Mouse (Mus musculus): ENCODE data around the gene Vav2. TPM values are rescaled to one million over a fixed set of nuclear protein-coding genes. Genes with fewer than 3 reads are reported as not detected.

Vav2 gene
- total RNA-seq, 2 experiments from 2014 or later = 7.8 to 9.2 TPM

DNA sequence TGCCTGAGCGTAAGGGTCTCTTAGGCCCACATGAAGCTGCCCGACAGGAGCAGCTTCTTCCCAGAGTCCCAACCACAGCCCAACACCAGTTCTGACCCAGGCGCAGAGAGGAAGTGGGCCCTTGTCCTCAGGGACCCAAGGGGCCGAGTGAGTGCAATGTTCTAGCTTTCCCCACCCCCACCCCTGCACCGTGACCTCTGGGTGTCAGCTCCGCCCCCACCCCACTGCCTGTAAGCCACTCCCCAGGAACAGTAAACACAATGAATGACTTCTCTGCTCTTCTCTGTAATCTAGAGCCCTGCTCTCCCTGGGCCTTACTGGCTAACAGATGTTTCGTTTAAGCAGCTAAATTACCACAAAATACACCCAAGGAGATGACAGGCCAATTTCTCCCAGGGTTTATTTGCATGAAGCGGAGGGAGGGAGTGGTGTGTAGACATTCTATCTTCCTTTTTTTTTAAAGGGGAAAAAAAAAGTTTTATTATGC, 15.1 kb downstream of the Vav2 start:
- DNase-seq (ENCODE audit: low spot score in 2 of 2) = no peak

- DNase-seq (ENCODE audit: low spot score in 2 of 2) = no peak
Measured at GRCm38 (mm10) chr2:27410518-27411140, 16.2 kb downstream of the Vav2 start.

DNA sequence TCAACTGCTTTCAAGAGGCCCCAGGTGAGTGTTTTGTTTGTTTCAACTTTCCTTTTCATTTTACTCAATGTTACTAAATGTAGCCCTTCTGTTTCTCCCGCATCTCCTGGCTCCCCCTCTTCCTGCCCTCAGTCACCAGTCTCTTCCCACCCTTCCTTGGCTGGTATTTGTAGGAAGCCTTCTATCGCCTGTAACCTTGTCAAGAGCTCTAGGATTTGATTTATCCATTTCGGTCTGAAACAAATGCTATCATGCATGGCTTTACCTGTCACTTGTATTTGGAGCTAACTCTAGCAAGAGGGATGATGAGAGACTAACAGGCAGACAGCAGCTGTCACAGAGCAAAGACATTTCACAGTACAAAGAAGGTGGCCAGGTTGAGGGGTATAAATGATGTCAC, 18.6 kb downstream of the Vav2 start:
- no peak for DNase-seq (ENCODE audit: low spot score in 2 of 2)

GRCm38 (mm10) chr2:27406928-27407327, 19.9 kb downstream of the Vav2 start:
- DNase-seq (ENCODE audit: low spot score in 2 of 2) = no peak

GRCm38 (mm10) chr2:27405094-27405884, 21.5 kb downstream of the Vav2 start:
- no peak for DNase-seq (ENCODE audit: low spot score in 2 of 2)

DNA sequence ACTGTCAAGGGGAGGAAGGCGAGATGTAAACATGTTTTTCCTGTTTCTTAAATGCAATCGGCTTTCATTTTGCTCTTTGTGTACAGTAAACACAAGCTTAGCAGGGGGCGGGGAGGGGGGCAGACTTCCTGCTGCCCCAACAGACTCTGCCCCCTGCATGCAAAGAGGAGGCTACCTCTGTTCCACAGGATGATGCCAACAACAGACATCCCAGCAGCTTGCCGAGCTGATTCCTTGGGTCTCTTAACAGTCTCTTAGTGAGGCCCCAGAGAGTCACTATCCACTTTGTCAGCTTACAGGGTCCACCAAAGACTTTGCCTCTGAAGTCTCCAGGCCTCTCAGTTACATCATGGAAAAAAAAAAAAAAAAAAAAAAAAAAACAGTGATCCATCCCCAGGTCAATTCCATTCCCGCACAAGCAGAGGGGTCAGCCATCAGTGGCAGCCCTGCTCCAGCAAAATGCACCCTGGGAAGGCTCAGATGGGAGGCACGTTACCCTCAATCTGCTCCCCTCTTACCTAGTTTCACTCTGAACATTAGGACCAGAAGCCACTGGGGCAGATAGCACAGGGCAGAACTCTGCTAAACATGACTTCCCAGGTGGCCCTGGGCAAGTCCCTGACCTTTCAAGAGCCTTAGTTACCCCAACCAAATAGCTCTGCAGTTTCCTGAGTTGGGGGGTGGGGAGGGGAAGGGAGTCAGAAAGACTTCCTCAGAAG, 22.3 kb downstream of the Vav2 start:
- DNase-seq (ENCODE audit: low spot score in 2 of 2) = no peak

DNA sequence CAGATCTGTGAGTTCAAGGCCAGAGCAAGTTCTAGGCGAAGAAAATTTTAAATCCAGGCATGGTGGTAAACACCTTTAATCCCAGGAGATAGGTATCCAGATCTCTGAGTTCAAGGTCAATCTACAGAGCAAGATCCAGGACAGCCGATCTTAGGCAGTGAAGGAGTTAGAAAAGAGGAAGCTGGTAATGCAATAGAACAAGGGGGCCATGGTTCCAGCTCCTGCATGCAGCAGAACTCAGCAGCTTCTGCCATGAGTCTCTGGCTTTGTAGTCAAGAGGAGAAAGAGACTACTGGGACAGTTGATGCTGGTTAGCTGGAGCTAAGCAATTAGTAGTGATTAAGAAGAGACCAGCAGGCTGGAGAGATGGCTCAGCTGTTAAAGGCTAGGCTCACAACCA, 25.3 kb downstream of the Vav2 start:
- DNase-seq (ENCODE audit: low spot score in 2 of 2) = no peak

- no peak for DNase-seq (ENCODE audit: low spot score in 2 of 2)
Measured at GRCm38 (mm10) chr2:27400083-27400482, 26.8 kb downstream of the Vav2 start.

DNA sequence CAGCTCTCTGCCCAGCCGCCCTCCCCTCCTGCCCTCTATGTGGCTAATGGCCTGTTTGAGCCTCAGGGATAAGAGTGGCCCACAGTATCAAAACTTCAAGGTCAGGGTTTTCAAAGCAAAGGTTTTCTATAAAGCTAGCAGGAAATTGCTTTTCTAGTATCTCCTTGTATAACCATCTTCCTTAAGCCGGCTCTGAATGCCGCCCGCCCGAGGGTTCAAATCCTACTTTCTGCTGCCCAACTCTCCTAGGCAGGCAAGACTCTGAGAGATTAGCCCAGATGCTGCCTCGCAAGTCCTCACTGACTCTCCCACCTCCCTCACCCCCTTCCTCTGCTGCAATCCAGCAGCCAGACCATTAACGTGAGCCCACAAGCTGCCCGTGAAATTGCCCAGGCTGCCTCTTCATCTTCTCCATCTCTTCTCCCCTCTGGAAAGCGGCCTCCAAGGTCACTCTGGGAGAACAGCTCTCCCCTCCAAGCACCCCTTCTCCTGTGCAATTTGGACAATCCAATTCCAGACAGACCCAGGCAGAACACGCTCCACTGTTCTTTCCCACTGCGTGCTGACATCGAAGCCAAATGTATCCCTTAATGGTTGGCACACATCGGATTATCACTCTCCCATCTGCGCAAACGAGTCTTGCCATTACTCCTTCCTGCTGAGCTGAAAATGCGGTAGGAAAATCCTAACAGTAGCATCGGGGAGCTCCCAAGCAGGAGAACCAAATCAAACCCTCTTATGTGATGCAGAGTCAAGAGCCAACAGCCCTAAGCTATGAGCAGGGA, 30.0 kb downstream of the Vav2 start:
- DNase-seq (ENCODE audit: low spot score in 2 of 2) = peak; percentile 24 to 64

- no peak for DNase-seq (ENCODE audit: low spot score in 2 of 2)
Measured at GRCm38 (mm10) chr2:27394158-27394832, 32.5 kb downstream of the Vav2 start.

DNA sequence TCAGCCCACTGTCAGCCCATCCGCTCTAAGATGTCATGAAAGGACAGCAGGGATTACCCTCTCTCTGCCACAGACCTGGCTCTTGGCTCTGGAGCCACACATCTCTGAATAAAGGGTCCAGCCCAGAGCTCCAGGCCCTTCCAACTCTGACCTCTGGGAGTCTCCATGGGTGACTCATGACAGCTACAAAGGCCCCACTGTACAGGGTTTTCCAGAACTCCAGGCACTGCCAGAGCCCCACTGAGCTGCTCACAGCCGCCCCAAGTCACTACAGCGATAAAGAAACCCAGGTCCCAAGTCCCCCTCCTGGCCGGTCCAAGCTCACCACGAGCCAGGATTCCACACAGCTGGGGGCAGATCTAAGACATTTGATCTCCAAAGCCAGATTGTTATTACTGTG, 34.6 kb downstream of the Vav2 start:
- DNase-seq (ENCODE audit: low spot score in 2 of 2) = no peak

GRCm38 (mm10) chr2:27390775-27391174, 36.1 kb downstream of the Vav2 start:
- no peak for DNase-seq (ENCODE audit: low spot score in 2 of 2)

- no peak for DNase-seq (ENCODE audit: low spot score in 2 of 2)
Measured at GRCm38 (mm10) chr2:27390325-27390724, 36.5 kb downstream of the Vav2 start.

GRCm38 (mm10) chr2:27389272-27390162, 37.3 kb downstream of the Vav2 start:
- DNase-seq (ENCODE audit: low spot score in 2 of 2) = no peak

DNA sequence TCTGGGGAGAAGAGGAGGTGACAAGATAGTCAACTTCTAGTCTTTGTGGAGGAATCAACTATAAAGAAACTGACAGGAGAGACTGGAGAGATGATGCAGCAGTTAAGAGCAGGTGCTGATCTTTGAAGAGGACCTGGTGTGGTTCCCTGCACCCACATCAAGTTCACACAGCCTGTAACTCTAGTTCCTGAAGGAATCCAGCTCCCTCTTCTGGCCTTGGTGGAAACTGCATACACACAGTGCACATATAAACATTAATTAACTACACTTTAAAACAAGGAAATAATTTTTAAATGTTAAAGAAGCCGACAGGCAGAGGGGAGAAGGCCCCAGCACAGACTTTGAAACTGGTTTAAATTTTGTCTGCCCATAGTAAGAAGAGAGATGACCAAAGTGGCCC, 39.6 kb downstream of the Vav2 start:
- no peak for DNase-seq (ENCODE audit: low spot score in 2 of 2)

- no peak for DNase-seq (ENCODE audit: low spot score in 2 of 2)
Measured at GRCm38 (mm10) chr2:27381698-27382097, 45.1 kb downstream of the Vav2 start.

- no peak for DNase-seq (ENCODE audit: low spot score in 2 of 2)
Measured at GRCm38 (mm10) chr2:27381254-27381653, 45.6 kb downstream of the Vav2 start.

GRCm38 (mm10) chr2:27377876-27378275, 49.0 kb downstream of the Vav2 start:
- DNase-seq (ENCODE audit: low spot score in 2 of 2) = no peak

GRCm38 (mm10) chr2:27377164-27377563, 49.7 kb downstream of the Vav2 start:
- DNase-seq (ENCODE audit: low spot score in 2 of 2) = no peak

DNA sequence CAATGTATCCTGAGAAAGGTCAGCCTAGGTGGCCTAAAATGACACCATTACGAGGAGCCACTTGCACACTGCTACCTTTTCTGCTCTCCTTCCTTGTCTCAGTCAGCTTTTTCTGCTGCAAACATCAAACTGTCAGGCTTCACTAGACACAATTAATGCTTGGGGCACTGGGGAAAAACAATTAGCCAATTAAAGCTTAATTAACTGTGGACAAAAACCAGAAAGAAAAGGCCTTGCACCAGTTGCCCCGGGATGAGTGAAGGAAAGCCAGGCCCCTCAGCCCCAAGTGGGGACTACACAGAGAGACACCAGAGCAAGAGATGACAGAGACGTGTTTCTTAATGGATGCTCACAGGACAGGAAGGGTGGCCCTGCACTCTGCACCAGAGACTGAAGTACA, 51.7 kb downstream of the Vav2 start:
- no peak for DNase-seq (ENCODE audit: low spot score in 2 of 2)
